Mouse (Mus musculus) mouse trophoblast stem cell (cell line): ENCODE results near the gene Vmn2r36.
"Not testable (repeated sequence)": the region's sequence is repeated elsewhere in the genome, so short reads cannot be mapped to it uniquely, and the experiment has no call there.

Source experiments
- in situ Hi-C, 2 experiments: fragments of 300-500 bp; cut with MseI, MboI; formaldehyde crosslinking; loops; 2 replicates in 1 of 2; 3 replicates in 1 of 2; pipeline ENCODE4 v1.15.1; 2025

The Vmn2r36 gene

DNA sequence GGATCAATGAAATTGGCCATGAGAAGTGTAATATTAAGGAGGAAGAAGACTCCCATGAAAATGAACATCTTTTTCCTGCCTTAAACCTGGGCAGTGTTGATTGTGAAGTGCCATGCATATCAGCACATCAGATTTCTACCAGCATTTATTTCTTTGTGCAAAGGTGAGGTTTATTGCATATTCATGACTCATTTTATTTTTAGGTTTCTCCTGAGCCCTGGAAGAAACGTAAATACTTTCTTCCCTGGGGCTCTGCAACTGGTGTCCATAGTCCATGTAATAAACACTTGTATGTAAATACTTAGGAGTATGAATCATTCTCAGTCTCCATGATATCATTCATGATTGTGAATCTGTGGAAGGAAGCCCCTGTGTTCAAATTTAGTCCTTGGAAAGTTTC lies at the start of gene Vmn2r36:
Vmn2r36 (minus strand) TSS at position 101 of the 400 bp plus-strand sequence.
- in situ Hi-C loops = not testable (repeated sequence)
